In the genomic region with DNA sequence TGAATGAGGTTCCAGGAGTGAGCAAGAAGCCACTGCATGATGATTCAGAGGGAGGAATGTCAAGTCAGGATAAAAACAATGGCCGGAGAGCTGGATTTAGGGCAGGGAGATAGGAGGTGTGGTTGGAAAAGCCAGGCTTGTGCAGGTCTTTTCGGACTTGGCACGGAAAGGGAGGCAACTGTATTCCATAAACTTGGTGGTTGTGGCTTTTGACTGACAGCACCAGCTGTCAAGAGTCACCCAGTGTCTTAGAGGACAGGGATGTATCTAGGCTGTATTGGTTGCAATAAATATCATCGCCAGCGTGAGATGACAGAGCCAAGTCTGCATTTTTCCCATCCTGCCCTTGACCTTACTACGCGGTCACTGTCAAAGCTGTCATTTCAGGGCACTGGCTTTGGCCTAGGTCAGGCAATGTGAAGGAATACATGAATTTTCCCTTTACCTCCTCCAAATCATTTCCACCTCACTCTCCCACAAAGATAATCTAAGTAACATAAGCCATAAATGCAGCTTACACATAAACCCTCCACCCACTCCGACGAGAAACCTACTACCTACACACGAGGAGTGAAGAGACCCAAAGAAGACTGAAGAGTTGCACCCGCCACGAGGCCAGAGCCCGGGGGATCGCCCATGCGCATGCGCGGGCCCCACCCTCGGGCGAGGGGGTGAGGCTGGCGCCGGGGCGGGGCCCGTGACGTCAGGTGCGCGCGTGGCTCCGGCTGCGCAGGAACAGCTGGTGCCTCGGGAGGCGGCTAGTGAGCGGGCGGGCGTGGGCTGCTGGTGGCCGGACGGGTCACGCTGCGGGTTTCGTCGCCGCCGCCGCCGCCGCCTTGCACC, we compare ENCODE assay signal across 8 mouse cellular contexts. TPM values are rescaled to one million over a fixed set of nuclear protein-coding genes. Genes with fewer than 3 reads are reported as not detected.
DNase-seq lines count a peak whose midpoint lies in the region; ATAC-seq lines count a peak whose summit lies in the region.

No protein-coding gene starts in this region.

- peaks cover 33% of the 10 kb centered on the region for H3K4me1 ChIP-seq in hindbrain, embryonic 13.5 days (replicated peaks)

- 9% methylated on average over 44 of the region's 45 CpGs for WGBS in hindbrain, embryonic 13.5 days

- peak overlapping the region; percentile 85 for H3K9ac ChIP-seq in hindbrain, embryonic 13.5 days

- H3K4me2 ChIP-seq in hindbrain, embryonic 13.5 days, result peak overlapping the region; percentile 91

- H3K27me3 ChIP-seq in hindbrain, embryonic 13.5 days, result 0 out of 2 replicates have a peak, but pooled peaks cover 3% of the 10 kb centered on the region

- H3K27ac ChIP-seq in hindbrain, embryonic 13.5 days, result peak overlapping the region; percentile 83

- peak; percentile 88 for DNase-seq in R1 (ENCODE audit: low read depth, low spot score)
- peak; percentile 95 to 98 for DNase-seq in cerebellum, postnatal 14 days
- peak; percentile 72 to 83 for DNase-seq in frontal cortex, postnatal 14 days (ENCODE audit: low spot score in 2 of 2)
- DNase-seq in layer of hippocampus, postnatal 25 days (ENCODE audit: extremely low spot score in 1 of 2, low spot score in 1 of 2), result peak; percentile 91 to 96
- DNase-seq in lung, postnatal 14 days, result peak; percentile 96
- peak; percentile 95 for DNase-seq in ovary, postnatal 36 days (ENCODE audit: low spot score)
- peak; percentile 98 for DNase-seq in thymus, postnatal 14 days

- H3K9me3 ChIP-seq in hindbrain, embryonic 13.5 days, result 0 out of 2 replicates have a peak, but pooled peaks cover 1% of the 10 kb centered on the region

- ATAC-seq in hindbrain, embryonic 13.5 days (ENCODE audit: low FRiP score), result peak; percentile 94

- peak overlapping the region; percentile 77 for H3K4me3 ChIP-seq in hindbrain, embryonic 13.5 days

- H3K36me3 ChIP-seq in hindbrain, embryonic 13.5 days, result no peaks in the 10 kb centered on the region

RNA-seq across cellular contexts. Expression of gene Tmem120b, which starts 7.6 kb away (rescaled TPM):
- polyA plus RNA-seq in hindbrain, embryonic 13.5 days (2015; fragmentation: Nextera tagmentation; extraction: Ambion mirVana), result 18.0 and 18.6 TPM in 2 replicates
- 10 to 100 TPM; 13.8 to 18.4 TPM for total RNA-seq in layer of hippocampus, postnatal 25 days (2021)

RNA-seq across cellular contexts. Expression of gene Morn3, which starts 29.0 kb away (rescaled TPM):
- polyA plus RNA-seq in hindbrain, embryonic 13.5 days (2015; fragmentation: Nextera tagmentation; extraction: Ambion mirVana), result 0.65 and 1.5 TPM in 2 replicates
- total RNA-seq in layer of hippocampus, postnatal 25 days (2021), result 1 to 10 TPM in 1 of 2 experiments, not detected in 1; 1.5 TPM

RNA-seq across cellular contexts. Expression of gene Rhof, which starts 56.7 kb away (rescaled TPM):
- polyA plus RNA-seq in hindbrain, embryonic 13.5 days (2015; fragmentation: Nextera tagmentation; extraction: Ambion mirVana), result 5.1 and 5.8 TPM in 2 replicates
- 10 to 100 TPM; 47.2 to 48.7 TPM for total RNA-seq in layer of hippocampus, postnatal 25 days (2021)

Comparison
In these comparisons a context has a peak if more than half of its experiments do, and no peak if none do; other contexts are left out.
1. Peak in every context shown above with its lines: DNase-seq, ATAC-seq, H3K4me3 ChIP-seq and H3K27ac ChIP-seq.